Mouse (Mus musculus): ENCODE results near the gene Rita1. TPM values are rescaled to one million over a fixed set of nuclear protein-coding genes. Genes with fewer than 3 reads are reported as not detected.

Rita1 gene
- total RNA-seq, 4 experiments from 2014 or later, result 4.9 to 8.3 (median 6.4) TPM

Other genes starting within 250 kb of the Rita1 start
- gene Lhx5, start 180.9 kb downstream of the Rita1 start, total RNA-seq (2022), result not detected
- under 1 TPM; 0.32 to 0.73 (median 0.66) TPM for gene Sdsl, start 139.8 kb downstream of the Rita1 start, total RNA-seq (2022)
- gene Sds, start 136.1 kb downstream of the Rita1 start, total RNA-seq (2022), result under 1 TPM; 0.45 to 0.99 (median 0.60) TPM
- gene Plbd2, start 109.0 kb downstream of the Rita1 start, total RNA-seq (2022), result 10 to 100 TPM; 40.5 to 44.7 (median 42.1) TPM
- gene Slc8b1, start 101.4 kb downstream of the Rita1 start, total RNA-seq (2022), result 10 to 100 TPM in 1 of 4 experiments, 1 to 10 TPM in 3; 6.0 to 10.7 (median 6.5) TPM
- gene Tpcn1, start 23.9 kb downstream of the Rita1 start, total RNA-seq (2022), result 10 to 100 TPM; 39.3 to 42.7 (median 41.5) TPM
- not detected for gene Iqcd, start 23.6 kb downstream of the Rita1 start, total RNA-seq (2022)
- gene Ddx54, start 150 bp upstream of the Rita1 start, total RNA-seq (2022), result 10 to 100 TPM; 16.7 to 19.7 (median 17.3) TPM
- gene Cfap73, start 21.6 kb upstream of the Rita1 start, total RNA-seq (2022), result not detected
- gene Rasal1, start 36.2 kb upstream of the Rita1 start, total RNA-seq (2022), result not detected
- 1 to 10 TPM in 1 of 4 experiments, under 1 TPM in 3; 0.22 to 1.3 (median 0.31) TPM for gene Dtx1, start 99.3 kb upstream of the Rita1 start, total RNA-seq (2022)
- gene Oas2, start 137.3 kb upstream of the Rita1 start, total RNA-seq (2022), result under 1 TPM in 2 of 4 experiments, not detected in 2; 0.07 to 0.16 TPM
- not detected for gene Oas3, start 165.1 kb upstream of the Rita1 start, total RNA-seq (2022)
- not detected for gene Oas1e, start 182.9 kb upstream of the Rita1 start, total RNA-seq (2022)
- gene Oas1c, start 199.9 kb upstream of the Rita1 start, total RNA-seq (2022), result under 1 TPM in 2 of 4 experiments, not detected in 2; 0.21 to 0.27 TPM
- not detected for gene Oas1f, start 234.8 kb upstream of the Rita1 start, total RNA-seq (2022)
- gene Oas1h, start 248.8 kb upstream of the Rita1 start, total RNA-seq (2022), result not detected